Mouse (Mus musculus) CH12.LX (cell line): Measurements from ENCODE around the gene Abcb10. TPM values are rescaled to one million over a fixed set of nuclear protein-coding genes. Genes with fewer than 3 reads are reported as not detected.

Source experiments
- DNase-seq: peaks from one replicate; pipeline ENCODE4 v3.0.0-alpha.2; 2013; ENCODE audit errors: extremely low read depth
- H3K27ac ChIP-seq: 2 replicates; pipeline ENCODE4 v1.5.1; 2012; ENCODE audit warnings: low read depth, mild to moderate bottlenecking, control low read depth, moderate library complexity; ENCODE audit not compliant: insufficient read depth
- H3K27me3 ChIP-seq: replicated peaks from 2 replicates; pipeline ENCODE3; 2012; ENCODE audit warnings: inconsistent platforms
- H3K36me3 ChIP-seq, 2 experiments: replicated peaks in 1 of 2; 2 replicates each; pipeline versions ENCODE3 to v1.6.1; 2012; ENCODE audit warnings: inconsistent platforms in 1 of 2, low read length in 1 of 2, mild to moderate bottlenecking in 1 of 2, mixed read lengths in 1 of 2, moderate library complexity in 1 of 2; ENCODE audit not compliant: control insufficient read depth in 1 of 2, insufficient read depth in 1 of 2
- H3K4me1 ChIP-seq, 2 experiments: 2 replicates each; pipeline ENCODE4 v1.6.1; 2012; ENCODE audit warnings: inconsistent platforms in 1 of 2, moderate library complexity in 1 of 2; ENCODE audit not compliant: insufficient read depth in 2 of 2, control insufficient read depth in 1 of 2
- H3K4me2 ChIP-seq: 2 replicates; pipeline ENCODE4 v1.6.1; 2012; ENCODE audit warnings: low read depth, mild to moderate bottlenecking, control low read depth; ENCODE audit not compliant: poor library complexity, insufficient read depth, severe bottlenecking
- H3K4me3 ChIP-seq, 3 experiments: fragments of 150-350 bp in 1 of 3; sonication (generic) in 1 of 3; replicated peaks in 1 of 3; 2 replicates each; pipeline versions ENCODE3 to v1.5.1; 2011 to 2012; ENCODE audit warnings: low read depth in 2 of 3, low read length in 2 of 3, mild to moderate bottlenecking in 2 of 3, moderate library complexity in 2 of 3, control low read depth in 1 of 3, improper control_type of control experiment in 1 of 3, inconsistent platforms in 1 of 3, mixed read lengths in 1 of 3; ENCODE audit not compliant: poor library complexity in 1 of 3
- H3K79me2 ChIP-seq: replicated peaks from 2 replicates; pipeline ENCODE4 v1.6.1; 2012; ENCODE audit warnings: mild to moderate bottlenecking, moderate library complexity; ENCODE audit not compliant: control insufficient read depth, poor library complexity, insufficient read depth, severe bottlenecking; ENCODE audit errors: extremely low read depth
- H3K9ac ChIP-seq: 2 replicates; pipeline ENCODE4 v1.6.1; 2012; ENCODE audit warnings: low read depth, mild to moderate bottlenecking, control low read depth, moderate library complexity; ENCODE audit not compliant: insufficient read depth
- H3K9me3 ChIP-seq: replicated peaks from 2 replicates; pipeline ENCODE3; 2012; ENCODE audit warnings: low read length, inconsistent platforms, mixed read lengths
- BHLHE40 ChIP-seq: IDR thresholded peaks from 2 replicates; pipeline ENCODE4 v1.6.1; 2011; ENCODE audit warnings: mild to moderate bottlenecking, low read depth, low read length, improper control_type of control experiment
- CHD2 ChIP-seq: IDR thresholded peaks from 2 replicates; pipeline ENCODE4 v1.6.1; 2011; ENCODE audit warnings: low read length, improper control_type of control experiment
- E2F4 ChIP-seq: IDR thresholded peaks from 2 replicates; pipeline ENCODE4 v1.6.1; 2011; ENCODE audit warnings: low read depth, low read length, improper control_type of control experiment; ENCODE audit not compliant: insufficient replicate concordance
- JUN ChIP-seq: IDR thresholded peaks from 2 replicates; pipeline ENCODE4 v1.6.1; 2011; ENCODE audit warnings: low read depth, mild to moderate bottlenecking, low read length, improper control_type of control experiment, moderate library complexity; ENCODE audit not compliant: insufficient read depth
- MAZ ChIP-seq: IDR thresholded peaks from 2 replicates; pipeline ENCODE4 v1.6.1; 2012; ENCODE audit warnings: low read depth, mild to moderate bottlenecking, inconsistent platforms, low read length, improper control_type of control experiment, moderate library complexity
- NELFE ChIP-seq: IDR thresholded peaks from 2 replicates; pipeline ENCODE4 v1.6.1; 2011; ENCODE audit warnings: low read depth, low read length, improper control_type of control experiment
- POLR2A ChIP-seq: IDR thresholded peaks from 2 replicates; pipeline ENCODE4 v1.6.1; 2011; ENCODE audit warnings: low read depth, mild to moderate bottlenecking, improper control_type of control experiment, low read length
- POLR2AphosphoS2 ChIP-seq: IDR thresholded peaks from 2 replicates; pipeline ENCODE4 v1.6.1; 2011; ENCODE audit warnings: low read depth, low read length, improper control_type of control experiment
- RAD21 ChIP-seq: IDR thresholded peaks from 2 replicates; pipeline ENCODE4 v1.6.1; 2011; ENCODE audit warnings: low read depth, mild to moderate bottlenecking, low read length, improper control_type of control experiment, moderate library complexity
- RCOR1 ChIP-seq: conservative IDR thresholded peaks from 2 replicates; pipeline ENCODE4 v1.6.1; 2012; ENCODE audit warnings: low read depth, mild to moderate bottlenecking, inconsistent platforms, low read length, improper control_type of control experiment
- SIN3A ChIP-seq: IDR thresholded peaks from 2 replicates; pipeline ENCODE4 v1.6.1; 2012; ENCODE audit warnings: low read length, improper control_type of control experiment, inconsistent platforms
- TBP ChIP-seq: conservative IDR thresholded peaks from 2 replicates; pipeline ENCODE4 v1.6.1; 2011; ENCODE audit warnings: low read depth, low read length, improper control_type of control experiment
- TCF12 ChIP-seq: IDR thresholded peaks from 2 replicates; pipeline ENCODE4 v1.6.1; 2014; ENCODE audit warnings: low read depth, mild to moderate bottlenecking, inconsistent platforms, low read length, improper control_type of control experiment
- ZKSCAN1 ChIP-seq: IDR thresholded peaks from 2 replicates; pipeline ENCODE4 v1.6.1; 2012; ENCODE audit warnings: low read depth, inconsistent platforms, low read length, improper control_type of control experiment, borderline replicate concordance
- dilution Hi-C: fragments of 300-500 bp; cut with MboI; formaldehyde crosslinking; loops from 2 replicates; pipeline ENCODE4 v1.14.3; 2020; ENCODE audit warnings: low sequenced_read_pairs; ENCODE audit not compliant: extremely low pct_unique_long_range_greater_than_20kb, extremely low pct_ligation_motif_present
- in situ Hi-C: fragments of 300-500 bp; cut with MboI; formaldehyde crosslinking; loops from 3 replicates; pipeline ENCODE4 v1.14.3; 2019; ENCODE audit warnings: low sequenced_read_pairs, low pct_ligation_motif_present, low pct_unique_long_range_greater_than_20kb, mixed read lengths
- polyA plus RNA-seq: library from polyadenylated mRNA; unstranded; fragments of >175 nt; gene quantifications from 2 replicates; pipeline ENCODE4 v1.2.1, GENCODE M21; 2012; ENCODE audit warnings: low read depth; ENCODE audit not compliant: insufficient read length
- total RNA-seq, 2 experiments: library from RNA; depleted of rRNA; stranded (reverse); fragments of 300-350 nt in 1 of 2; fragments of >200 nt in 1 of 2; gene quantifications; 2 replicates each; pipeline ENCODE4 v1.2.3; 2012 to 2014

Gene Abcb10
- total and polyA plus RNA-seq, 3 experiments: 8.0 to 8.5 (median 8.1) TPM

GRCm38 (mm10) chr8:123902653-123903052 is 80.3 kb downstream of the Abcb10 start:
- DNase-seq: no peak
- no peak overlapping the region for H3K4me2 ChIP-seq
- H3K4me3 ChIP-seq: no peak overlapping the region
- in situ Hi-C loops: no loop called here
- no peak overlapping the region for H3K27ac ChIP-seq
- no peak overlapping the region for H3K9ac ChIP-seq
- no peaks in the 10 kb centered on the region for H3K9me3 ChIP-seq
- H3K36me3 ChIP-seq: peaks cover 51 to 85% of the 10 kb centered on the region in 2 experiments
- dilution Hi-C loops: no loop called here
- no peaks in the 10 kb centered on the region for H3K4me1 ChIP-seq
- H3K79me2 ChIP-seq: no peaks in the 10 kb centered on the region
- TF ChIP-seq MAZ: no peak
- TF ChIP-seq NELFE: no peak
- TF ChIP-seq TBP: no peak
- no peak for TF ChIP-seq RCOR1
- TF ChIP-seq JUN: no peak
- no peak for TF ChIP-seq RAD21
- no peak for TF ChIP-seq POLR2A
- TF ChIP-seq CHD2: no peak
- no peak for TF ChIP-seq TCF12
- no peak for TF ChIP-seq ZKSCAN1
- TF ChIP-seq E2F4: no peak
- TF ChIP-seq SIN3A: no peak
- no peak for TF ChIP-seq POLR2AphosphoS2
- TF ChIP-seq BHLHE40: no peak
- H3K27me3 ChIP-seq: no peaks in the 10 kb centered on the region

Other genes with a start within 250 kb of the Abcb10 start
- not detected in 2 replicates for gene Rab4a, start 177.1 kb downstream of the Abcb10 start, total RNA-seq (2012; rRNA removed)
- not detected in 2 replicates for gene Rab4a, start 177.1 kb downstream of the Abcb10 start, total RNA-seq (2014; rRNA removed)
- gene Rab4a, start 177.1 kb downstream of the Abcb10 start, polyA plus RNA-seq: 0.18 TPM in 1 of 2 replicates, not detected in the other
- 4.4 and 5.0 TPM in 2 replicates for gene Ccsap, start 122.9 kb downstream of the Abcb10 start, total RNA-seq (2012; rRNA removed)
- 4.2 and 5.4 TPM in 2 replicates for gene Ccsap, start 122.9 kb downstream of the Abcb10 start, total RNA-seq (2014; rRNA removed)
- gene Ccsap, start 122.9 kb downstream of the Abcb10 start, polyA plus RNA-seq: 5.2 and 6.2 TPM in 2 replicates
- gene Acta1, start 88.4 kb downstream of the Abcb10 start, total RNA-seq (2012; rRNA removed): 0.08 TPM in 1 of 2 replicates, not detected in the other
- gene Acta1, start 88.4 kb downstream of the Abcb10 start, total RNA-seq (2014; rRNA removed): not detected in 2 replicates
- gene Acta1, start 88.4 kb downstream of the Abcb10 start, polyA plus RNA-seq: 0.27 and 0.91 TPM in 2 replicates
- 32.8 and 37.1 TPM in 2 replicates for gene Nup133, start 33.9 kb downstream of the Abcb10 start, total RNA-seq (2012; rRNA removed)
- 49.0 and 51.8 TPM in 2 replicates for gene Nup133, start 33.9 kb downstream of the Abcb10 start, total RNA-seq (2014; rRNA removed)
- 39.6 and 39.7 TPM in 2 replicates for gene Nup133, start 33.9 kb downstream of the Abcb10 start, polyA plus RNA-seq
- 54.2 and 62.2 TPM in 2 replicates for gene Taf5l, start 38.3 kb upstream of the Abcb10 start, total RNA-seq (2012; rRNA removed)
- gene Taf5l, start 38.3 kb upstream of the Abcb10 start, total RNA-seq (2014; rRNA removed): 68.1 and 75.8 TPM in 2 replicates
- 53.9 and 63.0 TPM in 2 replicates for gene Taf5l, start 38.3 kb upstream of the Abcb10 start, polyA plus RNA-seq
- gene Urb2, start 38.4 kb upstream of the Abcb10 start, total RNA-seq (2012; rRNA removed): 26.4 and 33.7 TPM in 2 replicates
- 32.4 and 33.9 TPM in 2 replicates for gene Urb2, start 38.4 kb upstream of the Abcb10 start, total RNA-seq (2014; rRNA removed)
- gene Urb2, start 38.4 kb upstream of the Abcb10 start, polyA plus RNA-seq: 22.7 and 27.9 TPM in 2 replicates
- gene Galnt2, start 248.3 kb upstream of the Abcb10 start, total RNA-seq (2012; rRNA removed): 23.6 and 25.9 TPM in 2 replicates
- gene Galnt2, start 248.3 kb upstream of the Abcb10 start, total RNA-seq (2014; rRNA removed): 18.6 and 23.2 TPM in 2 replicates
- gene Galnt2, start 248.3 kb upstream of the Abcb10 start, polyA plus RNA-seq: 21.9 and 27.3 TPM in 2 replicates